Mouse (Mus musculus): ENCODE measurements around the gene Rundc1.
"Not testable (repeated sequence)": the region's sequence is repeated elsewhere in the genome, so short reads cannot be mapped to it uniquely, and the experiment has no call there.

Gene Rundc1

GRCm38 (mm10) chr11:101442760-101443159, 17.9 kb downstream of the Rundc1 start:
- no peak for DNase-seq (ENCODE audit: low spot score in 2 of 2)

GRCm38 (mm10) chr11:101446319-101446718, 21.4 kb downstream of the Rundc1 start:
- no peak for DNase-seq (ENCODE audit: low spot score in 2 of 2)

- DNase-seq (ENCODE audit: low spot score in 2 of 2) = not testable (repeated sequence)
Observed at GRCm38 (mm10) chr11:101446860-101447259, 22.0 kb downstream of the Rundc1 start.

- no peak for DNase-seq (ENCODE audit: low spot score in 2 of 2)
Observed at GRCm38 (mm10) chr11:101447786-101448185, 22.9 kb downstream of the Rundc1 start.

- DNase-seq (ENCODE audit: low spot score in 2 of 2) = peak; percentile 84 to 89
Observed at GRCm38 (mm10) chr11:101448274-101448746, 23.4 kb downstream of the Rundc1 start, which contains the start of gene Ifi35. Gene Ifi35 (plus strand): TSS chr11:101448407.

- peak in 1 of 2 experiments; percentile 26 for DNase-seq (ENCODE audit: low spot score in 2 of 2)
Observed at GRCm38 (mm10) chr11:101448899-101449298, 24.0 kb downstream of the Rundc1 start.

GRCm38 (mm10) chr11:101449596-101449995, 24.7 kb downstream of the Rundc1 start:
- DNase-seq (ENCODE audit: low spot score in 2 of 2) = not testable (repeated sequence)

- DNase-seq (ENCODE audit: low spot score in 2 of 2) = peak in 1 of 2 experiments; percentile 37
Observed at GRCm38 (mm10) chr11:101450394-101450793, 25.5 kb downstream of the Rundc1 start.

- DNase-seq (ENCODE audit: low spot score in 2 of 2) = no peak
Observed at GRCm38 (mm10) chr11:101451536-101451935, 26.7 kb downstream of the Rundc1 start.

- no peak for DNase-seq (ENCODE audit: low spot score in 2 of 2)
Observed at GRCm38 (mm10) chr11:101452093-101452774, 27.3 kb downstream of the Rundc1 start.

GRCm38 (mm10) chr11:101454702-101455101, 29.8 kb downstream of the Rundc1 start:
- DNase-seq (ENCODE audit: low spot score in 2 of 2) = no peak

- no peak for DNase-seq (ENCODE audit: low spot score in 2 of 2)
Observed at GRCm38 (mm10) chr11:101455627-101456026, 30.7 kb downstream of the Rundc1 start.

GRCm38 (mm10) chr11:101457631-101458030, 32.7 kb downstream of the Rundc1 start:
- no peak for DNase-seq (ENCODE audit: low spot score in 2 of 2)

- no peak for DNase-seq (ENCODE audit: low spot score in 2 of 2)
Observed at GRCm38 (mm10) chr11:101458217-101458616, 33.3 kb downstream of the Rundc1 start.

- DNase-seq (ENCODE audit: low spot score in 2 of 2) = peak in 1 of 2 experiments; percentile 24
Observed at GRCm38 (mm10) chr11:101459716-101460115, 34.8 kb downstream of the Rundc1 start.

GRCm38 (mm10) chr11:101460321-101460720, 35.4 kb downstream of the Rundc1 start:
- no peak for DNase-seq (ENCODE audit: low spot score in 2 of 2)

GRCm38 (mm10) chr11:101462141-101462540, 37.3 kb downstream of the Rundc1 start:
- DNase-seq (ENCODE audit: low spot score in 2 of 2) = no peak

- no peak for DNase-seq (ENCODE audit: low spot score in 2 of 2)
Observed at GRCm38 (mm10) chr11:101462583-101463440, 37.9 kb downstream of the Rundc1 start.

- no peak for DNase-seq (ENCODE audit: low spot score in 2 of 2)
Observed at GRCm38 (mm10) chr11:101464211-101465100, 39.6 kb downstream of the Rundc1 start, which contains the start of gene Rnd2. Gene Rnd2 (plus strand): TSS chr11:101464999.

- DNase-seq (ENCODE audit: low spot score in 2 of 2) = peak; percentile 50 to 62
Observed at GRCm38 (mm10) chr11:101465101-101465868, 40.4 kb downstream of the Rundc1 start.

All from spleen, postnatal 36 days (tissue).